Mouse (Mus musculus): ENCODE results near the gene Eif5a2. TPM values are rescaled to one million over a fixed set of nuclear protein-coding genes. Genes with fewer than 3 reads are reported as not detected.

Eif5a2 gene
- polyA plus RNA-seq, 1 experiment from 2014 or later: 7.0 TPM

GRCm38 (mm10) chr3:28826272-28826671 lies 45.2 kb downstream of the Eif5a2 start:
- no peaks in the 10 kb centered on the region for H3K36me3 ChIP-seq (ENCODE audit: control insufficient read depth, insufficient read depth, low read length)
- no peak overlapping the region for H3K27ac ChIP-seq (ENCODE audit: low read depth)
- H3K9ac ChIP-seq (ENCODE audit: low read length): no peak overlapping the region
- ATAC-seq (replicated peaks; ENCODE audit: low FRiP score, low TSS enrichment, low read depth): no peak
- no peak overlapping the region for H3K4me3 ChIP-seq (ENCODE audit: low read depth, low read length)
- WGBS: 88% methylated on average over 1 of the region's 1 CpGs
- H3K4me2 ChIP-seq (ENCODE audit: low read length): no peak overlapping the region
- DNase-seq (ENCODE audit: low spot score): no peak
- H3K9me3 ChIP-seq (ENCODE audit: control insufficient read depth, low read length): no peaks in the 10 kb centered on the region
- H3K27me3 ChIP-seq (replicated peaks; ENCODE audit: control insufficient read depth, insufficient read depth, low read length): no peaks in the 10 kb centered on the region
- no peaks in the 10 kb centered on the region for H3K4me1 ChIP-seq (replicated peaks; ENCODE audit: control insufficient read depth, insufficient read depth, low read length)

- Histone ChIP-seq H3K27ac (ENCODE audit: low read depth) (no peak overlapping the region), H3K4me3 (ENCODE audit: low read depth, low read length) (no peak overlapping the region), H3K27me3 (replicated peaks; ENCODE audit: control insufficient read depth, insufficient read depth, low read length) (no peaks in the 10 kb centered on the region), H3K36me3 (ENCODE audit: control insufficient read depth, insufficient read depth, low read length) (no peaks in the 10 kb centered on the region), H3K4me2 (ENCODE audit: low read length) (no peak overlapping the region), H3K9ac (ENCODE audit: low read length) (no peak overlapping the region), H3K4me1 (replicated peaks; ENCODE audit: control insufficient read depth, insufficient read depth, low read length) (no peaks in the 10 kb centered on the region), H3K9me3 (ENCODE audit: control insufficient read depth, low read length) (no peaks in the 10 kb centered on the region)
- WGBS: 81% methylated on average over 2 of the region's 2 CpGs
- no peak for ATAC-seq (replicated peaks; ENCODE audit: low FRiP score, low TSS enrichment, low read depth)
- no peak for DNase-seq (ENCODE audit: low spot score)
Measured at GRCm38 (mm10) chr3:28827605-28828004, 46.5 kb downstream of the Eif5a2 start.

- Histone ChIP-seq H3K4me3 (ENCODE audit: low read depth, low read length) (no peak overlapping the region), H3K36me3 (ENCODE audit: control insufficient read depth, insufficient read depth, low read length) (no peaks in the 10 kb centered on the region)
- 84% methylated on average over 2 of the region's 2 CpGs for WGBS
Measured at GRCm38 (mm10) chr3:28829454-28829853, 48.4 kb downstream of the Eif5a2 start.

GRCm38 (mm10) chr3:28836796-28837371 lies 55.8 kb downstream of the Eif5a2 start:
- H3K27ac ChIP-seq (ENCODE audit: low read depth): no peak overlapping the region
- no peak for DNase-seq (ENCODE audit: low spot score)
- H3K36me3 ChIP-seq (ENCODE audit: control insufficient read depth, insufficient read depth, low read length): no peaks in the 10 kb centered on the region
- no peaks in the 10 kb centered on the region for H3K4me1 ChIP-seq (replicated peaks; ENCODE audit: control insufficient read depth, insufficient read depth, low read length)
- 85% methylated on average over 2 of the region's 2 CpGs for WGBS
- no peak for ATAC-seq (replicated peaks; ENCODE audit: low FRiP score, low TSS enrichment, low read depth)
- no peak overlapping the region for H3K9ac ChIP-seq (ENCODE audit: low read length)
- no peak overlapping the region for H3K4me2 ChIP-seq (ENCODE audit: low read length)
- H3K9me3 ChIP-seq (ENCODE audit: control insufficient read depth, low read length): no peaks in the 10 kb centered on the region
- H3K4me3 ChIP-seq (ENCODE audit: low read depth, low read length): no peak overlapping the region
- no peaks in the 10 kb centered on the region for H3K27me3 ChIP-seq (replicated peaks; ENCODE audit: control insufficient read depth, insufficient read depth, low read length)

More at GRCm38 (mm10) chr3:28829454-28829853, 48.4 kb downstream of the Eif5a2 start:
- Histone ChIP-seq H3K4me2 (ENCODE audit: low read length) (no peak overlapping the region), H3K9me3 (ENCODE audit: control insufficient read depth, low read length) (no peaks in the 10 kb centered on the region), H3K4me1 (replicated peaks; ENCODE audit: control insufficient read depth, insufficient read depth, low read length) (no peaks in the 10 kb centered on the region), H3K27ac (ENCODE audit: low read depth) (no peak overlapping the region), H3K27me3 (replicated peaks; ENCODE audit: control insufficient read depth, insufficient read depth, low read length) (no peaks in the 10 kb centered on the region), H3K9ac (ENCODE audit: low read length) (no peak overlapping the region)
- no peak for ATAC-seq (replicated peaks; ENCODE audit: low FRiP score, low TSS enrichment, low read depth)
- DNase-seq (ENCODE audit: low spot score): no peak

- DNase-seq (ENCODE audit: low spot score): no peak
- Histone ChIP-seq H3K4me3 (ENCODE audit: low read depth, low read length) (no peak overlapping the region), H3K27ac (ENCODE audit: low read depth) (no peak overlapping the region), H3K27me3 (replicated peaks; ENCODE audit: control insufficient read depth, insufficient read depth, low read length) (no peaks in the 10 kb centered on the region), H3K9ac (ENCODE audit: low read length) (no peak overlapping the region), H3K36me3 (ENCODE audit: control insufficient read depth, insufficient read depth, low read length) (no peaks in the 10 kb centered on the region), H3K4me2 (ENCODE audit: low read length) (no peak overlapping the region), H3K4me1 (replicated peaks; ENCODE audit: control insufficient read depth, insufficient read depth, low read length) (no peaks in the 10 kb centered on the region), H3K9me3 (ENCODE audit: control insufficient read depth, low read length) (no peaks in the 10 kb centered on the region)
- ATAC-seq (replicated peaks; ENCODE audit: low FRiP score, low TSS enrichment, low read depth): no peak
- WGBS: 48% methylated on average over 3 of the region's 3 CpGs
Measured at GRCm38 (mm10) chr3:28841886-28842649, 61.0 kb downstream of the Eif5a2 start.

- 42% methylated on average over 8 of the region's 8 CpGs for WGBS
- ATAC-seq (replicated peaks; ENCODE audit: low FRiP score, low TSS enrichment, low read depth): no peak
- DNase-seq (ENCODE audit: low spot score): no peak
Measured at GRCm38 (mm10) chr3:28843231-28843630, 62.2 kb downstream of the Eif5a2 start.

GRCm38 (mm10) chr3:28847115-28847514 lies 66.0 kb downstream of the Eif5a2 start:
- no peak overlapping the region for H3K4me2 ChIP-seq (ENCODE audit: low read length)
- no peaks in the 10 kb centered on the region for H3K4me1 ChIP-seq (replicated peaks; ENCODE audit: control insufficient read depth, insufficient read depth, low read length)
- H3K4me3 ChIP-seq (ENCODE audit: low read depth, low read length): no peak overlapping the region
- ATAC-seq (replicated peaks; ENCODE audit: low FRiP score, low TSS enrichment, low read depth) (no peak), DNase-seq (ENCODE audit: low spot score) (no peak)
- no peak overlapping the region for H3K27ac ChIP-seq (ENCODE audit: low read depth)
- no peaks in the 10 kb centered on the region for H3K36me3 ChIP-seq (ENCODE audit: control insufficient read depth, insufficient read depth, low read length)
- no peaks in the 10 kb centered on the region for H3K9me3 ChIP-seq (ENCODE audit: control insufficient read depth, low read length)
- H3K27me3 ChIP-seq (replicated peaks; ENCODE audit: control insufficient read depth, insufficient read depth, low read length): no peaks in the 10 kb centered on the region
- H3K9ac ChIP-seq (ENCODE audit: low read length): no peak overlapping the region

More at GRCm38 (mm10) chr3:28843231-28843630, 62.2 kb downstream of the Eif5a2 start:
- no peaks in the 10 kb centered on the region for H3K27me3 ChIP-seq (replicated peaks; ENCODE audit: control insufficient read depth, insufficient read depth, low read length)
- H3K9me3 ChIP-seq (ENCODE audit: control insufficient read depth, low read length): no peaks in the 10 kb centered on the region
- no peak overlapping the region for H3K27ac ChIP-seq (ENCODE audit: low read depth)
- H3K36me3 ChIP-seq (ENCODE audit: control insufficient read depth, insufficient read depth, low read length): no peaks in the 10 kb centered on the region
- H3K9ac ChIP-seq (ENCODE audit: low read length): no peak overlapping the region
- no peak overlapping the region for H3K4me3 ChIP-seq (ENCODE audit: low read depth, low read length)
- no peaks in the 10 kb centered on the region for H3K4me1 ChIP-seq (replicated peaks; ENCODE audit: control insufficient read depth, insufficient read depth, low read length)
- no peak overlapping the region for H3K4me2 ChIP-seq (ENCODE audit: low read length)
